Mouse (Mus musculus) embryonic facial prominence, embryonic 14.5 days (tissue): ENCODE results near the gene Spats2. TPM values are rescaled to one million over a fixed set of nuclear protein-coding genes. Genes with fewer than 3 reads are reported as not detected.
"Not testable (repeated sequence)": the region's sequence is repeated elsewhere in the genome, so short reads cannot be mapped to it uniquely, and the experiment has no call there.

Source experiments
- ATAC-seq: fragments of 200-750 bp; cut with Nextera tagmentation; 2 replicates; pipeline ENCODE4 v1.8.0; 2017; ENCODE audit warnings: low read depth, moderate number of reproducible peaks, moderate TSS enrichment
- DNase-seq: peaks from one replicate; pipeline ENCODE4 v3.0.0-alpha.2; 2015; ENCODE audit warnings: low spot score
- H3K27ac ChIP-seq: fragments of 300-500 bp; sonication (generic); replicated peaks from 2 replicates; pipeline ENCODE4 v1.5.1; 2014; ENCODE audit warnings: low read depth, mild to moderate bottlenecking, low read length, moderate library complexity
- H3K27me3 ChIP-seq: fragments of 300-500 bp; sonication (generic); replicated peaks from 2 replicates; pipeline ENCODE4 v1.6.1; 2014; ENCODE audit warnings: low read length; ENCODE audit not compliant: control insufficient read depth, insufficient read depth
- H3K36me3 ChIP-seq: fragments of 300-500 bp; sonication (generic); 2 replicates; pipeline ENCODE4 v1.6.1; 2014; ENCODE audit warnings: low read length, mixed read lengths; ENCODE audit not compliant: control insufficient read depth, insufficient read depth
- H3K4me1 ChIP-seq: fragments of 300-500 bp; sonication (generic); 2 replicates; pipeline ENCODE4 v1.6.1; 2014; ENCODE audit warnings: antibody characterized with exemption, low read length; ENCODE audit not compliant: control insufficient read depth, insufficient read depth
- H3K4me2 ChIP-seq: fragments of 300-500 bp; sonication (generic); 2 replicates; pipeline ENCODE4 v1.6.1; 2014; ENCODE audit warnings: low read depth, mild to moderate bottlenecking, low read length, moderate library complexity, mixed read lengths
- H3K4me3 ChIP-seq: fragments of 300-500 bp; sonication (generic); 2 replicates; pipeline ENCODE4 v1.5.1; 2014; ENCODE audit warnings: low read depth, mild to moderate bottlenecking, low read length
- H3K9ac ChIP-seq: fragments of 300-500 bp; sonication (generic); 2 replicates; pipeline ENCODE4 v1.6.1; 2014; ENCODE audit warnings: low read depth, mild to moderate bottlenecking, low read length, moderate library complexity, mixed read lengths
- H3K9me3 ChIP-seq: fragments of 300-500 bp; sonication (generic); 2 replicates; pipeline ENCODE4 v1.6.1; 2016; ENCODE audit warnings: low read length; ENCODE audit not compliant: control insufficient read depth
- WGBS: fragments of 180-500 bp; shearing (Covaris S2); extraction: QIAGEN DNeasy Blood & Tissue Kit; methylation state at CpG from one replicate; pipeline ENCODE4 v1.1.7; 2014; 5-methylcytosine and 5-hydroxymethylcytosine counted together
- polyA plus RNA-seq: library from polyadenylated mRNA; unstranded; fragments of >200 nt; fragmentation: Nextera tagmentation; extraction: Ambion mirVana; gene quantifications from 2 replicates; pipeline ENCODE4 v1.2.1, GENCODE M21; 2014

Gene Spats2
- polyA plus RNA-seq: 35.5 and 38.9 TPM in 2 replicates

- Histone ChIP-seq H3K27me3 (peaks cover 2% of the 10 kb centered on the region; the same call in 1 of the 2 replicates), H3K4me3 (peak within 1 kb of the TSS; percentile 79)
- no peak for ATAC-seq
These were observed at the start of gene Spats2 for GRCm38 (mm10) chr15:99125711-99126080. TSS of gene Spats2 (plus strand) at chr15:99125916.

DNA sequence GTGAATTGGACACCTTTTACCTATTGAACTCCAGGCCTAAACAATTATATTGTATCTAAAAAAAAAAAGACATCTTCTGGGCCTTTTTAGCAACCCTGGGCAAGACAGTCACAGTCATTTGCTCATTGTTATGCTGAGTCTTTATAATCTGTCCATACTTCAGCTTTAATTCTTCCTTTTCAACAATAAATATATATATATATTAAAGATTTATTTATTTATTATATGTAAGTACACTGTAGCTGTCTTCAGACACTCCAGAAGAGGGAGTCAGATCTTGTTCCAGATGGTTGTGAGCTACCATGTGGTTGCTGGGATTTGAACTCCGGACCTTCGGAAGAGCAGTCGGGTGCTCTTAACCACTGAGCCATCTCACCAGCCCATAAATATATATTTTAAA, 49.7 kb upstream of the Spats2 start:
- H3K27ac ChIP-seq, H3K9me3 ChIP-seq, DNase-seq, H3K27me3 ChIP-seq, ATAC-seq: not testable (repeated sequence)
- H3K4me3 ChIP-seq: peak overlapping the region; percentile 55
- WGBS: 100% methylated on average over 3 of the region's 3 CpGs
- peaks cover 16% of the 10 kb centered on the region for H3K36me3 ChIP-seq
- peaks cover 14% of the 10 kb centered on the region for H3K4me1 ChIP-seq
- peak overlapping the region; percentile 98 for H3K4me2 ChIP-seq
- peak overlapping the region; percentile 86; the same call in 1 of the 2 replicates for H3K9ac ChIP-seq

More at GRCm38 (mm10) chr15:99125711-99126080, at the start of gene Spats2:
- H3K4me2 ChIP-seq: peak within 1 kb of the TSS; percentile 77
- H3K9ac ChIP-seq: peak within 1 kb of the TSS; percentile 94
- DNase-seq: no peak
- 0 out of 2 replicates have a peak, but pooled peaks cover 3% of the 10 kb centered on the region for H3K36me3 ChIP-seq
- H3K4me1 ChIP-seq: peaks cover 18% of the 10 kb centered on the region
- no peaks in the 10 kb centered on the region for H3K9me3 ChIP-seq
- H3K27ac ChIP-seq: peak within 1 kb of the TSS; percentile 93
- under 1% methylated on average over 11 of the region's 12 CpGs for WGBS

- H3K36me3 ChIP-seq: peaks cover 31% of the 10 kb centered on the region
- no peak overlapping the region for H3K4me3 ChIP-seq
- DNase-seq: no peak
- WGBS: 53% methylated on average over 13 of the region's 15 CpGs
- peak overlapping the region; percentile 2 for H3K9ac ChIP-seq
- H3K27me3 ChIP-seq: no peaks in the 10 kb centered on the region
- no peaks in the 10 kb centered on the region for H3K9me3 ChIP-seq
- no peak overlapping the region for H3K4me2 ChIP-seq
- H3K27ac ChIP-seq: no peak overlapping the region
- ATAC-seq: no peak
- H3K4me1 ChIP-seq: peaks cover 14% of the 10 kb centered on the region
These were observed 47.4 kb upstream of the Spats2 start for GRCm38 (mm10) chr15:99078181-99078910.

- 87% methylated on average over 3 of the region's 3 CpGs for WGBS
- DNase-seq: no peak
- ATAC-seq: no peak
- no peaks in the 10 kb centered on the region for H3K9me3 ChIP-seq
- H3K4me3 ChIP-seq: no peak overlapping the region
- no peak overlapping the region for H3K27ac ChIP-seq
- H3K27me3 ChIP-seq: peaks cover 10% of the 10 kb centered on the region; the same call in 1 of the 2 replicates
- peaks cover 9% of the 10 kb centered on the region for H3K4me1 ChIP-seq
- no peak overlapping the region for H3K9ac ChIP-seq
- H3K4me2 ChIP-seq: no peak overlapping the region
- H3K36me3 ChIP-seq: peaks cover 31% of the 10 kb centered on the region
These were observed 45.9 kb upstream of the Spats2 start for GRCm38 (mm10) chr15:99079804-99080203.

DNA sequence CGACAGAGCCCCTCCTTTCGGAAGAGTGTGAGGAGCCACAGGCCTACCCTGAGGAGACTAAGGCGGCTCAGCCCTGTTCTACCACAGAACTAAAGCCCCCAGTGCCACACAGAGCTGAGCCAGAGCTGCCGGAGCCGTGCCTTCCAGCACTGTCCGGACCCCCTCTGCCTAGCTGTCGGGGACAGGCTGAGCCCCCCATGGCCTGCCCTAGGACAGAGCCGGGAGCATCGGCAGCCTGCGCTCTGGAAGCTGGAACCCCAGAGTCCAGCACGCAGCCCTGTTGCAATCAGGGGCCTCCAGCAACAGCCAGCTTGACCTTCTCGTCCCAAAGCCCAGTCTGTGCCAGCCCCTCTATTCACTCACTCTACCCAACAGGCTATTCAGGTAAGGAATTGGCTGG, 43.4 kb upstream of the Spats2 start:
- H3K9ac ChIP-seq: no peak overlapping the region
- H3K27ac ChIP-seq: no peak overlapping the region
- peaks cover 35% of the 10 kb centered on the region for H3K27me3 ChIP-seq
- no peak overlapping the region for H3K4me2 ChIP-seq
- H3K4me1 ChIP-seq: no peaks in the 10 kb centered on the region
- H3K4me3 ChIP-seq: no peak overlapping the region
- DNase-seq (no peak), ATAC-seq (no peak)
- no peaks in the 10 kb centered on the region for H3K9me3 ChIP-seq
- peaks cover 26% of the 10 kb centered on the region for H3K36me3 ChIP-seq
- WGBS: 94% methylated on average over 10 of the region's 12 CpGs

GRCm38 (mm10) chr15:99082840-99083239, 42.9 kb upstream of the Spats2 start:
- no peaks in the 10 kb centered on the region for H3K9me3 ChIP-seq
- H3K9ac ChIP-seq: no peak overlapping the region
- H3K4me1 ChIP-seq: no peaks in the 10 kb centered on the region
- ATAC-seq (no peak), DNase-seq (no peak)
- H3K27ac ChIP-seq: no peak overlapping the region
- WGBS: 92% methylated on average over 16 of the region's 16 CpGs
- no peak overlapping the region for H3K4me3 ChIP-seq
- peaks cover 40% of the 10 kb centered on the region for H3K27me3 ChIP-seq
- H3K4me2 ChIP-seq: no peak overlapping the region
- H3K36me3 ChIP-seq: peaks cover 26% of the 10 kb centered on the region

GRCm38 (mm10) chr15:99083258-99083657, 42.5 kb upstream of the Spats2 start:
- no peak overlapping the region for H3K4me2 ChIP-seq
- H3K4me3 ChIP-seq: no peak overlapping the region
- no peak overlapping the region for H3K27ac ChIP-seq
- ATAC-seq (no peak), DNase-seq (peak; percentile 61)
- H3K27me3 ChIP-seq: peaks cover 45% of the 10 kb centered on the region
- WGBS: 74% methylated on average over 9 of the region's 9 CpGs
- H3K4me1 ChIP-seq: no peaks in the 10 kb centered on the region
- H3K9me3 ChIP-seq: no peaks in the 10 kb centered on the region
- no peak overlapping the region for H3K9ac ChIP-seq
- H3K36me3 ChIP-seq: peaks cover 22% of the 10 kb centered on the region

GRCm38 (mm10) chr15:99083867-99084557, 41.7 kb upstream of the Spats2 start:
- no peak for DNase-seq
- H3K4me1 ChIP-seq: no peaks in the 10 kb centered on the region
- H3K4me3 ChIP-seq: no peak overlapping the region
- peaks cover 52% of the 10 kb centered on the region for H3K27me3 ChIP-seq
- H3K4me2 ChIP-seq: 0 out of 2 replicates have a peak overlapping the region, but pooled peaks have one; percentile 7
- peaks cover 19% of the 10 kb centered on the region for H3K36me3 ChIP-seq
- H3K9me3 ChIP-seq: no peaks in the 10 kb centered on the region
- ATAC-seq: no peak
- 5% methylated on average over 10 of the region's 11 CpGs for WGBS
- H3K9ac ChIP-seq: no peak overlapping the region
- no peak overlapping the region for H3K27ac ChIP-seq
